Mouse (Mus musculus) granulocyte monocyte progenitor cell, adult 5-6 weeks (primary cell): ENCODE data around the gene Polr1a. TPM values are rescaled to one million over a fixed set of nuclear protein-coding genes. Genes with fewer than 3 reads are reported as not detected.

ENCODE experiments used
- ATAC-seq: replicated peaks from 2 replicates; pipeline ENCODE4 v1.8.0; 2016; ENCODE audit warnings: mild to moderate bottlenecking, moderate TSS enrichment, inconsistent platforms; ENCODE audit not compliant: poor library complexity, severe bottlenecking
- total RNA-seq, 2 experiments: library from RNA; stranded (forward) in 1 of 2; stranded (reverse) in 1 of 2; fragments of 200-712, 200-1000 nt in 1 of 2; fragments of >200 nt in 1 of 2; fragmentation: Nextera tagmentation in 1 of 2; gene quantifications; 2 replicates each; pipeline ENCODE4 v1.2.3; 2014 to 2017

Gene Polr1a
- total RNA-seq, 2 experiments from 2014 or later = 78.8 to 83.1 TPM

DNA sequence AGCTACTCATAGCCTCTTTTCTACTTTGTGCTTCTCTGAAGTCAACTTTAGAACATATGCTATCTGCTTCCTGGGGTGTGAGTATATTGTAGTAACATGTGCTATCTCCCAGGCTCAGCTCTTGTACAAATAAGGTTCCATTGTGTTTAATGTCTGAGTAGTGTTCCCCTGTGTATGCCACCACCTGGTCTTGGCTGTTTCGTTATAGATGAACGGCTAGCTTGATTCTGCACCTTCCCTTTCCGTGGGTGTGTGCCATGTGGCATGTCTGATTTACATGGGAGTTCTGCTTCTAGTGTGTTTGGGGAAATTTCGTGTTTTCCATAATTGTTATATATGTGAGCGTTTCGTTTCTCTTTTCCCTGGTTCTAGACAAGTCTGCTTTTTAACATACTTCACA, 36.2 kb downstream of the Polr1a start:
- ATAC-seq = no peak

DNA sequence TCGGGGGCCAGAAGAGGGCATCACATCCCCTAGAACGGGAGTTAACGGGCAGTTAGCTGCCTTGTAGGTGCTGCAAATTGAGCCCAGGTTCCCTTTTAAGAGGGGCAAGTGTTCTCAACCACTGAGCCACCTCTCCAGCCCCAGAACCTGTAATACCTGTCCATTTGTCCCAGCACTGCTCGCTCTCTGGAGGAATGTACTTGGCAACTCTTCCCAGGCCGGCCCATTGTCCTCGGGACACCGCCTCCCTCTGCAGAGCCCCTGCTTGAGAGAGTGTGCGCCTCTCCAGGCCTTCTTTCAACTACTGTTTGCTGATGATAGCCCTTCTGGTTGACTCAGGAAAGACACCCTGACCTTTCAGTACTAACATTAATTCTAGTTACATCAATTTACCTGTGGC, 37.3 kb downstream of the Polr1a start:
- no peak for ATAC-seq

DNA sequence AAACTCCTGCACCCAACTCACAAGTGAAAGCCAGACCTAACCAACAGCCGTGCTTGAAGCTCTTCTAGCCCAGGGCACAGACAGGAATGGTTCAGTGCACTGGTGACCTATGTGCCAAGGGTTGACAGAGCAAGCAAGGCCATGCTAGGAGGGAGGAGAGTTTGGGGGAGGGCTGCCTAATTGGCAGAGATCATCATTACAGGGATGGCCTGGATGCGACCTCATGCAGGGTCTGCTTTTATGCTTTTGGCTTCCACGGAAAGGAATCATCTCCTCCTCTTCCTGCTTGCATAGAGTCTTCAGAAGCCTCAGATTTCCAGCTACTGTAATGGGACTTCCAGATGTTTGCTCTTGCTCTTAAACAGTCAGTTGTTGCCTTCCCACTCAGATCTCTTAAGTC, 40.9 kb downstream of the Polr1a start:
- no peak for ATAC-seq

DNA sequence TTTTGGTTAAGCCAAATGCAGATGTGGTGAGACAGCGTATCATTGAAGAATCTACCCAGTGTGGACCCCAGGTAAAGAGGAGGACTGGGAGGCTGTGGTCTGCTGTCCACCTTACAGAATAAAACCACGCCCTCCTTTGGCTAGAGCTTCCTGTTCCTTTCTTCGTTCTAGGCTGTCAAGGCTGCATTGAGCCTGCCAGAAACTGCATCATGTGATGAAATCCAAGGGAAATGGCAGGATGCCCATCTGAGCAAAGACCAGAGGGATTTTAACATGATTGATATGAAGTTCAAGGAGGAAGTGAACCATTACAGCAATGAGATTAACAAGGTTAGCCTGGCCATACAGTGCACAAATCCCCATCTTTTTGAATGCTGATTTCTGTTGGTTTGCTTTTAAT, 41.7 kb downstream of the Polr1a start:
- ATAC-seq = peak; percentile 86

DNA sequence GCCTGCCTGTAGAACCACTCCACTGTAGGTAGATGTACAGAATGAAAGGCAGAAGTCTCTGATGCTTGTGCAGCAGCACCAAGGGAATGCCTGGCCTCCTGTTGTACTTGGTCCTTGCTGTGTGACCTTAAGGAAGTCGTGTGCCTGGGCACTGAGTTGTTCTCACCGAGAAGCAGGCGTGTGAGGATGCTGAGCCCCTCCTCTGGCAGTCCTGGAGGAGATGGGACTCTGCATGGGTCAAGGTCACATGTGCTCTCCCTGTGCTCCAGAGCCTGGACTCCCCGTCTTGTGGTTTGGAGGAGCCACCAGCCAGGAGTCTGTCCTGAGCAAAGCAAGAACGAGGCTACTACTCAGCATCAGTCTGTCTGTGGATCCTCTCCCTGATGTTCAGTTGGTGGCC, 42.3 kb downstream of the Polr1a start:
- no peak for ATAC-seq

DNA sequence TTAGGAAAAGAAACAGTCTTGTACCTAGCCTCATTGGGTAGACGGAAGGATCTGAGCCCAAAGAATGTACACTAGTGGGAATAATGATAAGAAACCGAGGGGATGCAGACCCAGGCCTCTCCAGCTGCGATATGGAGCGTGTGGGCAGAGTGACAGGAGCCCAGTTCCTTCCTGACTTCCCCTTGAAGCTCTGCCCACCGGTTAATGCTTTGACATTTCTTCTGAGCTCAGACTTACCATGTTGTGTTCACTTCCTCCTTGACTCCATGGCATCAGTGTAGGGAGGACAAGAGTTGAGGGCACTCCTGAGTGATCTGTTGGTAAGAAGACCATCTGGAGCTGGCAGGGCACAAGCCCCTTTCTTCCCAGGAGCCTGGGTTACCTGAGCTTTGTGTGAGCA, 53.3 kb downstream of the Polr1a start:
- peak; percentile 60 for ATAC-seq

DNA sequence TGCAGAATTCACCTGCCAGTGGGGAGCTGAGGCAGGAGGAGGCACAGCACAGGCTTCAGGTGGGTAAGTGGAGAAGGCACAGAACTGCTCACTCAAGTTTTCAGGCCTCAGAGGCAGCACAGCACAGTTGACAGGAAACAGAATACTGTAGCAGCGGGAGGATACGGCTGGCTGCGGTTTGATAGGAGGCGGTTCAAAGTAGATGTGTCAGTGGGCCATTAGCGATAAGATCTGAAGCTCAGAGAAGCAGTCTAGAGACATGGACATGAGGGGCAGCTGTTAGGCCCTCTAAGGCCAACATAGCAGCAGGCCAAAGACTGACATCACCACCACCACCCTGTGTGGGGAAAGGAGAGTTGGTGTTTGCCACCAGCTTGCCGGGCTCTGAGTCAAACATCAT, 53.9 kb downstream of the Polr1a start:
- peak; percentile 54 for ATAC-seq

DNA sequence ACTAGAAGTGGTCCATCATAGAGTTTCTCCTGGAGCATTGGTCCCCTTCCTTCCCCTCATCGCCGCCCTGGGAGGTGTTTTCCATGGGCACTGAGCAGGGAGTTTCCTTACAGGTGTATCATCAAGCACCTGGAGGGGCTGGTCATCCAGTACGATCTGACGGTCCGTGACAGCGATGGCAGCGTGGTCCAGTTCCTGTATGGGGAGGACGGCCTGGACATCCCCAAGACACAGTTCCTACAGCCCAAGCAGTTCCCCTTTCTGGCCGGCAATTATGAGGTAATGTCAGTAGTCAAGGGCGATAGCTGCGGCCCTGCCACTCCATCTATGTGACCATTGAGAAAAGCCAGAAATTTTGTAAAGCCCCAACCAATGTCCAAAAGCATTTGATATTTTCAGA, 54.7 kb downstream of the Polr1a start:
- ATAC-seq = peak; percentile 79

DNA sequence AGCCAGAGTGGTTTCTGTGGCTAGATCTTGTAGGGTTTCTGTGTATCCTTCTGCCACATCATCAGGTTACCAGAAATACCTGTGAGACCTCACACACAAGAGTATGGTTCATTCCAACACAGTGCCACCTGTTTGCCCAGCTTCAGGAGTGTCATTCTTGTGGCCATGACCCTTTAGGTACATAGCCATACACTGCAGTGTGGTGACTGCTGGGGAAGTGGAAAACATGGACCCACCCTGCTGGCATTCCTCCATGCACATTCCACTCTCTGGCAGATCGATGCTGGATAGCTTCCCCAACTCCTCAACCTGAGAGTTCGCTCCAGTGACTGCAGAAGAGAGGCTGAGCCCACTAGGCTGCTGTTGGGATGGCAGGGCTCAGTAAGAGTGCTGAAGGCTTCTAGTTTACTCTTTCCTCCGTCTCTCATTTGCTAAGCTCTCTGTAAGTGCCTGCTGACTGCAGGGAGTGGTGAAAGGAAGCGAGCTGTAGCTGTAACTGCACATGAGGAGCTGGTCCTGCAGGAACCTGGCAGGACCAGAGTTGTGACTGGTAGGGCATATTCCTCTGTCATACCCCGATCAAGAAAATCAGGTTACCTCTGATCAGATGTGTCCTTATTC, 57.9 kb downstream of the Polr1a start:
- no peak for ATAC-seq

DNA sequence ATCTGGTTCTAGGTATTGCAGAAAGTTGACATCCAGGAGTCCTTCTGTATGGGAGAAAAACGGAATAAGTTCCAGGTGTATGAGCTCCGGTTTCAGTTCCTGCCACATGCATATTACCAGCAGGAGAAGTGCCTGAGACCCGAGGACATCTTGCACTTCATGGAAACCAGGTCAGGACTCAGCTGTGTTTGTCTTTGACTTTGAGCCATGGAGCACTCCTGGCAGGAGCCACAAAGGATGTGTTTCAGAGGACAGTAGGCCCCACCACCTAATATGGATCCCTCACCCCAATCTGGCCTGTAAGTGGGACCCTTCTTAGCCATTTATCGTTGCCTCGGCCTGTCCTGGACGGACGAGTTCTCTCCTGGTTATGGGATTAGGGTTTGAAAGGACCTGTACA, 59.0 kb downstream of the Polr1a start:
- no peak for ATAC-seq

DNA sequence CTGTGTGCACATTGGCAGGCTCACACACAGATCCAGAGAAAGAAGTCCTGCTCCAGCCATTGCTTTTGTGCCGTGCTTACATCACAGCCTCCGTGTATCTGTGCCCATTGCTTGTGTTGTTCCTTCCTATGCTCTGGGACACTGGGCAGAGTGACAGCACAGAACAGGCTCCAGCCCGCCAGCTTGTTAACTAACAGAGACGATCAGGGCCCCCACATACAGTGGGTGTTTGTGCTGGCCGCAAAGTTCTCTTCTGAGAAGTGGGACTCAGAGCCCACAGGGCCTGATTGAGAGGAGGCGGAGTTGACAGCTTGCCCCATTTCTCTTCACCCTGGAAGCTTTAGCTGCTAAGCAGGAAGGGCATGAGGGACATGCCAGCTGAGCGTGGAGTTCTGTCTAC, 60.6 kb downstream of the Polr1a start:
- no peak for ATAC-seq

DNA sequence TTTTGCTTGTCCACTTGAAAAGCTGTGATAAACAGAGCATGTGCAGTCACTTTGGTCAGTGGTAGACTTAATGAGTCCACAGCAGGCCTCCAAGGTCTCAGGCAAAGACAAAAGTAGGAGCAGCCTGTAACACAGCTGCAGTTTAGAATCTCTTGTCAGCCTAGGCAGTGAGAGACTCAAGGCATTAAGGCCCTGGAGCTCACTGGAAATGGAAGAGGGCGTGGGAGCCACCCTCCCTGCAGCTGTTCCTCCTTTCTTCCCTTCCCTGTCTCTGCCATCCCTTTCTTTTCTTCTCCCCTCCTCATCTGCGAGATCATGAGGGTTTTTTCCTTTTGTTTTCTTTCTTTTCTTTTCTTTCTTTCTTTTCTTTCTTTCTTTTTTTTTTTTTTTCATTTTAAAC, 61.3 kb downstream of the Polr1a start:
- no peak for ATAC-seq

DNA sequence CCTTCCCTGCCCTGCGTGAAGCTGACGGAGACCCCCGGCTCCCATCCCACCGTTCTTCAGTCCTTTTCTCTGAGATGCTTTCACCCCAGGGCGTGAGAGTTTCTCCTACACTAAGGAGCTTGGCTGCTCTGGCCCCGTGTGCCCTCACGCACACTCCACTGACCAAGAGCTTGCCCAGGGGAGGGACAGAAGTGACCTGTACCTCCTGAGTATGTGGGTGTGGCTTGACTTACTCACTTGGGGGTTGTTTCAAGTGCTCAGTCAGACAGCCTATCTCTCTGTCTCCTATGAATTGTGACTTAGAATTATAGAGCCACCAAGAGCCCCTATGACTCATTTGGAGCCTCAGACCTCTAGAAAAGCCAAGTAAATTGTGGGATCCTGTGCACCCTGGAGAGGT, 67.7 kb downstream of the Polr1a start:
- ATAC-seq = no peak

DNA sequence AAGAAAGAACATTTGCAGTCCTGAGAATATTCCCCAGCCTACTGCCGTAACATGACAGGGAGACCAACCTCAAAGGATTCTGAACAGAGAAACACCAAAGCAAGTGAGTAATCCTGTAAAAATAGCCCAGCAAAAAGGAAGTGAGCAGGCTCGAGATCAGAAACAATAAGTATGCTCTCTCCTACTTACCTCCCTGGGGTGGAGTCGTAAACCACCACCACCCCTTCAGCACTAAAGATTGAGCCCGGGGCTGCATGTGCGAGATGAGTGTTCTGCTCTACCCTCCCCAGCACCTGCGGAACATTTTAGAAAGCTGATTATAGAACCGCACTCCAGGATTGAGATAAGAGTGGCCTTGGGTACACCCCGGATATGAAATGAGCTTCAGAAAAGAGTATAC, 71.3 kb downstream of the Polr1a start:
- no peak; the same call in 1 of the 2 replicates for ATAC-seq

DNA sequence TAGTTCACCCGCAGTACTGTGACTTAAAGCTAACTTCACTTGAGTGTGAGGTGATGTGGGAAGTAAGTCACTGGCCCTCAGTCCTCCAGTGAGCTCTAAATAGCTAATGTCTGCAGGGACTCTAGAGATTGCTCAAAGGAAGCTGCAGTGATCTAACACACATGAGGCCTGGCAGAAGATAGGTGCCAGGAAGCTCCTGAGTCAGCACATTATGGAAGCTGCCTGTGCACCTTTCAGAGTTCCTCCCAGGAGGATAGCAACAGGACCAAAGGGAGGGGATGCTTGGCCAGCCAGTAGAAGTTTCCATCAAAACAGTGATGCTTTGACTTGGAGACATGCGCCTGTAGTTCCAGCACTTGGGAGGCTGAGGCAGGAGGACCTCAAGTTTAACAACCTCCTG, 71.7 kb downstream of the Polr1a start:
- no peak for ATAC-seq

DNA sequence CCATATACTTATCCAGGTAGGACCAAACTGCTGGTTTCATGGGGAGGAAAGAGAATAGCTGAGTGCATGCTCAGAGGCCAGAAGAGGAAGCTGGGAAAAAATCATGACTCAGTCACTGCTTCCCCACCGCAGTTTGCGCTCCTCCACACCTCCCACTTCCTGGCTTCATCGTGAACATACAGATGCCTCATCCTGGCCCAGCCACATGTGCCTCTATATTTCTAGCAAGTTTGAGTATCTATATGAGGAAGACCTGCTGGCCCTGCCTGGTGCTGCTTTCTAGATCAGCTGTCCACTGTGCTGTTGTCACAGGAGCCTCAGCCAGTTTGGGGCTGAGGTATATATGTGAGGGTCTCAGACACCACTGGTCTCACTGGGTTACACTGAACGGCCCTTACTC, 72.6 kb downstream of the Polr1a start:
- peak; percentile 88 for ATAC-seq

DNA sequence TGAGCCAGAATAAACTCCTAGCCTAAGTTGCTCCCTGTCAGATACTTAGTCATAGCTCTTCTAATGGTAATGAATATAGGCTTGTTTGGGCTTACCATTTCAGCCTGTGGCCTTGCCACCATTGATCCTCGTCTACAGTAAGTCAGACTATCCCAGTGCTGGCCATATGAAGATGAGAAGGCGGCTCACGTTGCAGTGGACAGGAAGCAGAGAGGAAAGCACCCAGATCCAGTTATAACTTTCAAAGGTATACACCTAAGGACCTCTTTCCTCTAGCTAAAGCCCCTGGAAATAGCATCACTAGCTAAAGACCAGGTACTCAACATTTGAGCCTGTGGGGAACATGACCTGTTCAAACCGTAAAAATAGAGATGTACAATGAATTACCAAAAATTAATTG, 77.1 kb downstream of the Polr1a start:
- ATAC-seq = no peak

DNA sequence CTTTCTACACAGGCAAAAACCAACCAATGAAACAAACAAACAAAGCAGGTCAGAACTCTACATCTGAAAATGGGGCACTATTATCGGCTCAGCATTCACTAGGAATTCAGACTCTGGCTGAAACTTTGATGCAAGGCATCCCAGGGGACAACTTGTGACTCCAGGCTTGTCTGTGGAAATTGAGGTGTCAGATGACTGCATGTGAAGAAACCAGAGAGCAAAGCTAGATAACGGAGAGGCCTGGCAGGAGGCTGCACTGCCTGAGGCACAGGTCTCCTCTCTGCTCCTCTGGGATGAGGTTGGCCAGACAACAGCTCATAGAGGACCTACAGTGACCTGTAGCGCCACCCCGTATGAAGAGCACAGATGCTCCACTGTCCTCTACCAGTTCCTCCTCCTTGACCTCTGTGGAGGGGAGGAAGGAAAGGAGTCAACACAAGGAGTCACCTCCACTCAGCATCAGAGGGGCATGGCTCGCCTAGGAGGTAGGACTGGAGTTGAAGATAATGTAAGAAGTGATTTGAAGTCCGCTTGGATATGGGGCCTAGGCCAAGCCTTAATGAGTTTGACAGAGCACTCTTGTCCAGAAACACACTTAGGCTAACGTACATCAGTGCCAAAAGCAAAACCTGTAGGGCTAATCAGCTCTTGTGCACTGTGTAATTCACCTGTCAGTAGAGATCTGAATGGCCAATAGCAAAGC, 78.8 kb downstream of the Polr1a start:
- ATAC-seq = no peak

DNA sequence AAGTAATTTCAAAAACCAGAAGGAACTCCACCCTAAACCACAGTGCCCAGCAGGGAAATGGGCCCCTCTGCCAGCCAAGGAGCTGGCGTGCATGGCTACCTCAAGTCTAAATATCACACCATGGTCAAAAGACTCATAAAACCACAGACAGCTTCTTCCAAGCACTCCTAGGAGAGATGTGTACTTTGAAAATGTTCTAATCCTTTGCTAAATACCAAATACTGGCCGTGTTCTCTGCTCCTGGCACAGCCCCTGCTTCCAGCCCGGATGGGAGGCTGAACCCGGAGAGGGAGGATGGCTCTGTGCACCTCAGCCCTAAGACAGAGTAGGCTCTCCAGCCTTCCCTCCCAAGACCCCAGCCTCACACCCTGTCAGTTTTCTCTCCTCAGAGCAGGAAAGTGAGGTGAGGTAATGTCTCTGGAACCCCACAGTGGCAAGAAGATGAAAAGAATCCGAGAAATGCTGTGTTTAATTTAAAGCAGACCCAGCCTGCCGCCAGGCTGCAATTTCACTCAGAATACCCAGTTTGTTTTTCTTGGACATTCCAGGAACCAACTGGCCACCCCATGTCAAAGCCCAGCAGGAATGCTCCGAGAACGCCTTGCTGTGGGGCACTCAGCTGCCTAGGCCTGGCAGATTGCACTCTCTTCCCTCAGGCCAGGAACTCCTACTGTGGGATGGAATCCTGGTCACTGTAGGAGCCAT, 80.9 kb downstream of the Polr1a start:
- ATAC-seq = peak; percentile 48; the same call in 1 of the 2 replicates

DNA sequence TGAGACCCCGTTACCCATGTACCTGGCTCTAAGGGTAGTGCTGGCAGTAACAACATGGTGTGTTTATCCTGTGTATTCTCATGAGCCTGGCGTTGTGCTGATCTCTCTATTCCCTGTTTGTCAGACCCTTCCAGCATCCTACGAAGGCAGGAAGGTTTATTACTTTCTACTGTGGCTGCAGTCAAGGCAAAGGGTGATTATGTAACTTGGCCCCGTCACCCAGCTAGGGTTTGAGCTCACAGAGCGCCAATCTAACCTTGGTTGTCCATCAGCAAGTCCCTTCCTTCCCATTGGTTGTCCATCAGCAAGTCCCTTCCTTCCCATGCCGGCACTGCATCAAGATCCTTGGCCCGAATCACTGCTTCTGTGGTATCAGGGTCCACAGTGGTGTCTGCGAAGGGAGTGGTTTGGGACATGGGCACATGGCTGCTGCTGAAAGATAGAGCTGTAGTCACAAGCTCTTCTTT, 81.6 kb downstream of the Polr1a start:
- ATAC-seq = no peak

DNA sequence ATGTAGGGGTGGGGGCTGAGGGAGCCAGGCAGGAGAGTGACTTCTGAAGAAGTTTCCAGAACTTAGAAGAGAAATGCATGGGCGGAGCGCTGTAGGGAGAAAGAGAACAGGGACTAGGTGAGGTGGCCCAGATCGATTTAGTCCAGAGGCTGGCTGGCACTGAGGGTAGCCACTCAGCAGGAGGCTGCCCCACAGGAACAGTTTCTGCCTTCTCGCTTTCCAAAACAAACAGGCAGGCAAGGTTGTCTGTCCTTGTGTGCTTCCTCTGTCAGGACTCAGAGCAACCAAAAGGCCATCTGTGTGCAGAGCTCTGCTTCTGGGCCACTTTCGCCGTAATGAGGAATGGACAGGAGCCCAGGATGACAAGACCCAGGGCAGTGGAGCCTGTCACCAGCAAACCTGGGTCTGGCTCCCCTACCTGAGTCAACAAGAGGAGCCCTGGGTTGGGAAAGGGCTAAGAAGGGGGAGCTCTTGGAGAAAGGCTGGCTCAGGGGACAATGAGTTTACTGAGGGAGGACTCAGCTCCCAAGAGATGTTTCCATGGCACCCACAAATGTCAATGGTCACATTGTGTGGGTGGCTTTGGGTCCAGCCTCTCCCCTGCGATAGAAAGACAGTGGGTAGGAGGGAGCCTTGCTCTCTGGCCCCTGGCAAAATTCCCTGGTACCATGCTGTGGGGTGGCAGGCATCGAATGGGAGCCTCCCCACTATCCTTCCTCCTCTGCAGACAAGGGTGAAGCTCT, 82.5 kb downstream of the Polr1a start:
- ATAC-seq = no peak
